Mouse (Mus musculus) kidney, postnatal 36 days (tissue): Measurements from ENCODE around the gene H6pd.
A peak's percentile ranks its signal among the peaks of the same experiment; 100 is the strongest.

ENCODE experiments used
- DNase-seq, 2 experiments: peaks; one replicate each; pipeline ENCODE4 v3.0.0; 2021 to 2022; ENCODE audit warnings: mixed read lengths in 2 of 2

The H6pd gene

DNA sequence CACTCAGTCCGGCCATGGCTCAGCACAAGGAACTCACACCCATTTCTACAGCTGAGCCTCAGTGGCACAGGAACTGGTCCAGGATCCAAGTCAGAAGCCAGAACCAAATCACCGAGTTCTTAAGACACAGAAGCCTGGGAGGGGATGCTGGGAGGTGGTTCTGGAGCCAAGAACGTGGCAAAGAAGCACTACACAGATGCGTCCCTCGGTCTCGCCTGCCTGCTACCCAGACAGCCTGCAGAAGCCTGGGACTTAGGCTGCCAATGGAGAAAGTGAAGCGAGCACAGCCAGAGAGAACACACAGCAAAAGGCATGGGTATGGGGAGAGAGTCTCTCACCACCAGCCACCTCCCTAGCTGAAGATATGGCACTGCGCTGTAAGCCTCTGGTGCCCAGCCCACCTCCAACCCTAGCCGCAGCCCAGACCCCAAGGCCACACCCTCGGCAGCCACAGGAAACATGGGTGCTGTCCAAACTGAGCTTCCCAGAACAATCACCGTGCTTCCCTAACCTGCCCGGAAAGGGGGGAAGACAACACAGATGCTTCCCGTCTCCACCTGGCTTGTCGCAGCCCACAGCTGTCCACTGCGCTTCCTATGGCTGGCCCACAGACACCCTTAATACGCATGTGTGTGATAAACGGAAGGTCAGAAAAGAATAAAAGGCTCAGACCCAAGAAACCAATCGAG is 67.6 kb downstream of the H6pd start:
- peak; percentile 39 to 64 for DNase-seq

DNA sequence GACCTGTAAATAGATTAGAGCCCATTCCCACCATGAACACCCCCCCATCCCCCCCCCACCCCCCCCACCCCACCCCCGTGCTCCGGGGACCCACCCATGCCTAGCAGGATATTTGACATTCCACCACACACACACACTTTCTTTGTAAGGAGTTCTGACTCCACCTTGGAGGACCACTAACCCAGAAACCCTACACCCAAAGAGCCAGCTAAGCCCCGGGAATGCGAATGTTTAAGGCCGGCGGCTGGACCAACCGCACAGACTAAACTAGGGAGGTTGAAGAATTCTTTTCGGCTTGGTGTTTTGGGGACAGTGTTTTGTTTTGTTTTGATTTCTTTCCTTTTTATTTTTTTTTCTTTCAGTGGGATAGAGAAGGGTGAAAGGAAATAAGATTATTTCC is 70.1 kb downstream of the H6pd start:
- DNase-seq: no peak

DNA sequence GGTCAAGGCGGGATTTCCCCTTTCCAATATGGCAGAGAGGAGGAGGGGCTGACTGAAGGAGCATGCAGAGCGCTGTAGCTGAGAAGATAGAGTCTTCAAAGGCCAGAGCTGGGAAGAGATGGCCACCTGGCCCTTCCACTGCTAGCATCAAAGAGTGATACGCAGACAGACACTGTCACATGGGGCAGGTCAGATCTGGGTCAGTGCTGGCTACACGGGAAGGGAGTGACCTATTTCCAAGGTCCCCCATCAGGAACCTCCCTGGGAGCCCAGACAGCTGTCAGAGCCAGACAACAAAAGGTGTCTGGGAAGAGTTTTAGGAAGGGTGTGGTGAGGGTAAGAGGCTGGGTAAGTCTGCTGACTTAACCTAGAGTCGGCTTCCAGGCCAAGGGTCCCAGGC is 71.9 kb downstream of the H6pd start:
- peak; percentile 39 to 64 for DNase-seq

DNA sequence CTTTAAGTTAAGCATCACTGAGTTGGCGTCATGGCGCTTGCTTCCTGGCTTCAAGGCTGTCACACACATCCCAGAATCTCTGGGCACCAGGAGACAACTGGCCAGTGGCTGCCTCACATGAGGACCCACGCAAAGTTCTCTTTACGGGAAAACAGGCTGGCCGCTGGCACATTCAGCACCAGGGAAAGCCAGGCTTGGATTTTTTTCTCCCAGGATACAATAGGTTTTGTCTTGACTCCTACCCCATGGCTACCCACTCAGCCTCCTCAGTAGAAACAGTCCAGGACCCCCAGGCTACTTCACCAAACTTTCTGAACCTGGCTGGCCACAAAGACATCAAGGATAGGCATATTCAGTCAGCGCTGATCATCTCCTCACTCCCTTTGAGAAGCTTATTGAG is 73.4 kb downstream of the H6pd start:
- no peak for DNase-seq

DNA sequence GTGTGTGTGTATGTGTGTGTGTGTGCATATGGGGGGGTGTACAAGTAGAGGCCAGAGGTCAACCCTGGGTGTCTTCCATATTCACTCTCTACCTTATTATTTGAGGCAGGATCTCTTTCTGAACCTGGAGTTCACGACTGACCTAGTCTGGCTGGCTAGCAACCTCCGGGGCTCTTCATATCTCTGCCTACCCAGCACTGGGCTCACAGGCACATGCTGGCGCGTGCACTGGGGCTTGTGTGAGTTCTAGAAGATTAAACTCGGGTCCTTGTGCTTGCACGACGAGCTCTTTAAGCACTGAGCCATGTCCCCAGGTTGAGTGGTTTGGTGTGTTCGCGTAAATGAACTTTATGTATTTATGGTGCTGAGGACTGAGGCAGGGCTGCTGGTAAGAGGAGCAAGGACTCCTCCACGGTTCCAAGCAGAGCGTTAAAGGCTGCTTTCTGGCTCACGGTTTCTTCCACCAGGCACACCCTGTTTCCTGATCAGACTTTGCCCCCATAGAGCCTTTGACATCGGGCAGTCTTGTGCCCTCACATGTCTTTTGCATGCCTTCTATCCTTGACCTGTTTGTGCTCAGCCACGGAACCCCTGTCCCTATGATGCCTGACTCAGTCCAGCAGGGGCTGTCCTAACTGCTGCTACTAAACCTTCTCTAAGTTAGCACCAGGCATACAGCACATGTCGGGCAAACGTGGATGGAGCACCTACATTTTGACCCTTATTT is 75.1 kb downstream of the H6pd start:
- DNase-seq: no peak

DNA sequence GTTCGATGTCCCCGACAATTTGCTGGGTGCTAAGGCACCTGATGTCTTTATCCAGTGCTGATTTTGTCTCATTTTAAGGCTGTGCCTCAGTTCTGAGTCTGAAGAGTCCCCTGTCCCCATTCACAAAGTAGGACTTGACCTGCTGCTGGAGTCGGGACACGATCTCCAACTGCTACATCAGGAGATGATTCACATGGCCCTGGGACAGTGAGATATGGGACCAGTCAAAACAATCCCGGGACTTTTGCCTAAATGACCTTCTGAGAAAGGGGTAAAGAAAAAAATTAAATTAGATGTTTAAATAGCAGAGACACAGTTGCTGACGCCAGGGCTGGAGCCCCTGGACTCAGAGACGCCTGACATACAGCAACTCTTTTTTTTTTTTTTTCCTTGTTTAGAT is 75.8 kb downstream of the H6pd start:
- no peak for DNase-seq

DNA sequence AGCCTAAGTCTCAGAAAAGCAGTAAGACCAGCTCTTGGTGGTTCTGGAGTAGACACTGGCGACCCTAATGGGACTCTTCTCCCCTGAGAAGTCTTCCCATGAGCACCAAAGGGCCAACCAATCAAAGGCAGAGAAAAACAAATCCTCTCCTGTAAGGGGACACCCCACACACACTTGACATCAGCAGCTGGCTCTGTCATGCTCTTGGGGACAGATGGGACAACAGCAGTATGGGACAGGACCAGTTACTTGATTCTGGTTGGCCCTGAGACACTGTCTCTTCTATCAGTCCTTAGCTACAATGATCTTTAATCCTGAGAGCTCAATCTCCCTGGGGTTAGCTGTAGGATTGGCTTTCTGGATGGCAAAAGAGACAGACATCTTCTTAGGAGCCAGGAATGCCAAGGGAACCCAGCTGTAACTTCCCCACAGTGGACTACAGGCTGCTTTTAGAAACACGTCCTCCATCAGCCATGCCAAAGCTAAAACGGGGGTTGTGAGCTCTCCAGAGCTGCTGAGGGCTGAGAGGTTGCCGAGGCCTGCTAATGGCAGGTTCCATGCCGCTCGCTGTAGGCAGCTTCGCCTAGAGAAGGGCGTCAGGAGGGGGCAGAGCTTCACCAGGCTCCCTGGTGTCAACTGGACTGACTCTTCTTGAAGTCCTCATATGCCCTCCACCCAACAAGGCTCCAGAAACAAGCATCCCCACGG is 76.6 kb downstream of the H6pd start:
- no peak for DNase-seq

DNA sequence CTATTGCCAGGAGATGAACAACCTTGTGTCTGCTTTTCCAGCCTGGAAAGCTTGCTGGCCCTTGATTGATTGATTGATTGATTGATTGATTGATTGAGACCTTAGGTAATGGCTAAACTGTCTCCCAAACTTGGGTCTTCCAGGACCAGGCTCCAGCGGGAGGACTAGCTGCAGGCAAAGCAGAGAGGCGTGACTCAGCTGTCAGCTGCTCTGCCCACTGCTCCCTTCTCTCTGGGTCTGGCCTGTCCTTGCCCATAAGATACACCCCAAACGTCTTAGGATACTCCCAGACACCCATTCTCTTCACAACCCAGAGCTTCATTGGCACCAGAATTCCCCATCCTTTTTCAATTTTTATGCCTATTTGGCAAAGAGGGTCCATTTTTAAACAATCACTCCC is 78.1 kb downstream of the H6pd start:
- DNase-seq: no peak
